ENCODE assay signal across 8 mouse cellular contexts in genomic region chr15:101146100-101146965, GRCm38 (mm10). TPM values are rescaled to one million over a fixed set of nuclear protein-coding genes. Genes with fewer than 3 reads are reported as not detected.
DNase-seq lines count a peak whose midpoint lies in the region; ATAC-seq and TF ChIP-seq lines count a peak whose summit lies in the region.
"Had no signal": no experiment of that assay in that cellular context is flagged by ENCODE, and none has a peak within 500 bp of the region (broad histone marks: within the 10 kb centered on the region; RNA-seq: fewer than 3 reads in every experiment).

No protein-coding gene starts in this region.

- TF ChIP-seq CTCF in lung, adult 2 months (IDR thresholded peaks at IDR 0.05; ENCODE audit: insufficient read depth, low read length) = no peak; the same call in 1 of the 2 replicates

- peak overlapping the region; percentile 44; the same call in 1 of the 2 replicates for H3K4me2 ChIP-seq in heart, embryonic 11.5 days
- peak overlapping the region; percentile 54 for H3K4me2 ChIP-seq in liver, embryonic 11.5 days
- peak overlapping the region; percentile 29 for H3K4me2 ChIP-seq in stomach, embryonic 14.5 days (replicated peaks; ENCODE audit: low read depth, low read length)

- H3K9ac ChIP-seq in heart, embryonic 11.5 days (ENCODE audit: low read depth, low read length) = peak overlapping the region; percentile 63
- 0 out of 2 replicates have a peak overlapping the region, but pooled peaks have one; percentile 32 for H3K9ac ChIP-seq in liver, embryonic 11.5 days (ENCODE audit: low read depth, low read length)
- H3K9ac ChIP-seq in stomach, embryonic 14.5 days (replicated peaks; ENCODE audit: low read depth, low read length) = no peak overlapping the region

- H3K36me3 ChIP-seq in heart, embryonic 11.5 days (ENCODE audit: control insufficient read depth, insufficient read depth, low read length) = no peaks in the 10 kb centered on the region
- no peaks in the 10 kb centered on the region for H3K36me3 ChIP-seq in liver, embryonic 11.5 days (ENCODE audit: control insufficient read depth, insufficient read depth, low read length)
- H3K36me3 ChIP-seq in stomach, embryonic 14.5 days (ENCODE audit: control insufficient read depth, insufficient read depth, low read length) = no peaks in the 10 kb centered on the region

- peaks cover 16% of the 10 kb centered on the region for H3K4me1 ChIP-seq in lung, adult 2 months (ENCODE audit: control insufficient read depth, insufficient read depth, low read length)
- H3K4me1 ChIP-seq in heart, embryonic 11.5 days (ENCODE audit: control insufficient read depth, insufficient read depth, low read length) = peaks cover 44% of the 10 kb centered on the region
- peaks cover 43% of the 10 kb centered on the region for H3K4me1 ChIP-seq in liver, embryonic 11.5 days (replicated peaks; ENCODE audit: control insufficient read depth, insufficient read depth, low read length)
- H3K4me1 ChIP-seq in stomach, embryonic 14.5 days (ENCODE audit: control insufficient read depth, insufficient read depth, low read length) = peaks cover 38% of the 10 kb centered on the region

- no peak overlapping the region for H3K4me3 ChIP-seq in lung, adult 2 months (replicated peaks; ENCODE audit: extremely low read depth, low read depth, low read length)
- H3K4me3 ChIP-seq in heart, embryonic 11.5 days (ENCODE audit: low read depth, low read length) = no peak overlapping the region
- H3K4me3 ChIP-seq in liver, embryonic 11.5 days (ENCODE audit: low read depth, low read length) = no peak overlapping the region
- no peak overlapping the region for H3K4me3 ChIP-seq in stomach, embryonic 14.5 days (ENCODE audit: low read depth, low read length)

- H3K27me3 ChIP-seq in heart, embryonic 11.5 days (ENCODE audit: control insufficient read depth, insufficient read depth, low read length) = no peaks in the 10 kb centered on the region
- no peaks in the 10 kb centered on the region for H3K27me3 ChIP-seq in liver, embryonic 11.5 days (replicated peaks; ENCODE audit: control insufficient read depth, insufficient read depth, low read length)
- no peaks in the 10 kb centered on the region for H3K27me3 ChIP-seq in stomach, embryonic 14.5 days (ENCODE audit: control insufficient read depth, insufficient read depth, low read length)

- H3K9me3 ChIP-seq in heart, embryonic 11.5 days (replicated peaks; ENCODE audit: control insufficient read depth, low read length) = no peaks in the 10 kb centered on the region
- no peaks in the 10 kb centered on the region for H3K9me3 ChIP-seq in liver, embryonic 11.5 days (ENCODE audit: control insufficient read depth, low read length)
- H3K9me3 ChIP-seq in stomach, embryonic 14.5 days (ENCODE audit: control insufficient read depth, low read depth, low read length) = no peaks in the 10 kb centered on the region

- no peak for ATAC-seq in heart, embryonic 11.5 days (replicated peaks; ENCODE audit: insufficient number of reproducible peaks, low FRiP score, low TSS enrichment)
- no peak for ATAC-seq in liver, embryonic 11.5 days (replicated peaks; ENCODE audit: low FRiP score)
- ATAC-seq in stomach, embryonic 14.5 days (ENCODE audit: insufficient number of reproducible peaks, insufficient read depth, low FRiP score, low read depth) = no peak

- peak; percentile 40 for DNase-seq in lung, adult 2 months
- no peak for DNase-seq in lung, postnatal 25 days (ENCODE audit: low spot score)
- no peak for DNase-seq in liver, embryonic 11.5 days (ENCODE audit: low spot score)
- no peak for DNase-seq in adipocyte (ENCODE audit: low spot score)
- DNase-seq in embryo, embryonic 9.5 days (ENCODE audit: extremely low spot score) = no peak

- no peak for TF ChIP-seq POLR2A in lung, adult 2 months (IDR thresholded peaks at IDR 0.05; ENCODE audit: borderline replicate concordance, extremely low read depth, low read depth, low read length)

- H3K27ac ChIP-seq in heart, embryonic 11.5 days (ENCODE audit: low read depth, low read length) = no peak overlapping the region; the same call in 1 of the 2 replicates
- no peak overlapping the region; the same call in 1 of the 2 replicates for H3K27ac ChIP-seq in liver, embryonic 11.5 days (ENCODE audit: low read depth, low read length)
- peak overlapping the region; percentile 72 for H3K27ac ChIP-seq in stomach, embryonic 14.5 days (ENCODE audit: low read length)

- 25% methylated on average over 15 of the region's 15 CpGs for WGBS in lung, adult 2 months
- WGBS in heart, embryonic 11.5 days (ENCODE audit: insufficient replicate concordance) = 53% methylated on average over 15 of the region's 15 CpGs
- 46% methylated on average over 15 of the region's 15 CpGs for WGBS in liver, embryonic 11.5 days
- 63% methylated on average over 15 of the region's 15 CpGs for WGBS in stomach, embryonic 14.5 days

RNA-seq across cellular contexts. Expression of gene Acvrl1, which starts 18.0 kb away (rescaled TPM):
- 672 and 695 TPM in 2 replicates for polyA plus RNA-seq in lung, adult 2 months (2012; rRNA removed)
- 1.5 and 2.0 TPM in 2 replicates for polyA plus RNA-seq in heart, embryonic 11.5 days (2014; fragmentation: Nextera tagmentation; extraction: Ambion mirVana)
- polyA plus RNA-seq in liver, embryonic 11.5 days (2014; fragmentation: Nextera tagmentation; extraction: Ambion mirVana) = 2.5 TPM in 2 replicates
- 15.6 and 16.9 TPM in 2 replicates for polyA plus RNA-seq in stomach, embryonic 14.5 days (2014; fragmentation: Nextera tagmentation; extraction: Ambion mirVana)

RNA-seq across cellular contexts. Expression of gene Acvr1b, which starts 27.5 kb away (rescaled TPM):
- 45.8 and 57.2 TPM in 2 replicates for polyA plus RNA-seq in lung, adult 2 months (2012; rRNA removed)
- polyA plus RNA-seq in heart, embryonic 11.5 days (2014; fragmentation: Nextera tagmentation; extraction: Ambion mirVana) = 8.0 and 8.9 TPM in 2 replicates
- polyA plus RNA-seq in liver, embryonic 11.5 days (2014; fragmentation: Nextera tagmentation; extraction: Ambion mirVana) = 4.2 and 4.4 TPM in 2 replicates
- 11.5 and 14.5 TPM in 2 replicates for polyA plus RNA-seq in stomach, embryonic 14.5 days (2014; fragmentation: Nextera tagmentation; extraction: Ambion mirVana)

RNA-seq across cellular contexts. Expression of gene Ankrd33, which starts 30.8 kb away (rescaled TPM):
- 0.10 and 0.28 TPM in 2 replicates for polyA plus RNA-seq in lung, adult 2 months (2012; rRNA removed)
- polyA plus RNA-seq in heart, embryonic 11.5 days (2014; fragmentation: Nextera tagmentation; extraction: Ambion mirVana) = not detected in 2 replicates
- not detected in 2 replicates for polyA plus RNA-seq in liver, embryonic 11.5 days (2014; fragmentation: Nextera tagmentation; extraction: Ambion mirVana)
- polyA plus RNA-seq in stomach, embryonic 14.5 days (2014; fragmentation: Nextera tagmentation; extraction: Ambion mirVana) = not detected in 2 replicates
- polyA plus RNA-seq: neural tube, embryonic 14.5 days had no signal

Comparison
In these comparisons a context has a peak if more than half of its experiments do, and no peak if none do; other contexts are left out.
1. RNA of gene Acvrl1, which starts 18.0 kb away (polyA plus RNA-seq): 672 to 695 TPM in lung, adult 2 months; 15.6 to 16.9 TPM in stomach, embryonic 14.5 days, 2.5 TPM in liver, embryonic 11.5 days and 1.5 to 2.0 TPM in heart, embryonic 11.5 days; every median in the first group is over 10 times any median in the second.
2. Peak in every context shown above with its lines, with median percentiles within 50 percentile points of each other: H3K4me2 ChIP-seq.